ENCODE assay signal across 9 mouse cellular contexts in the genomic region with DNA sequence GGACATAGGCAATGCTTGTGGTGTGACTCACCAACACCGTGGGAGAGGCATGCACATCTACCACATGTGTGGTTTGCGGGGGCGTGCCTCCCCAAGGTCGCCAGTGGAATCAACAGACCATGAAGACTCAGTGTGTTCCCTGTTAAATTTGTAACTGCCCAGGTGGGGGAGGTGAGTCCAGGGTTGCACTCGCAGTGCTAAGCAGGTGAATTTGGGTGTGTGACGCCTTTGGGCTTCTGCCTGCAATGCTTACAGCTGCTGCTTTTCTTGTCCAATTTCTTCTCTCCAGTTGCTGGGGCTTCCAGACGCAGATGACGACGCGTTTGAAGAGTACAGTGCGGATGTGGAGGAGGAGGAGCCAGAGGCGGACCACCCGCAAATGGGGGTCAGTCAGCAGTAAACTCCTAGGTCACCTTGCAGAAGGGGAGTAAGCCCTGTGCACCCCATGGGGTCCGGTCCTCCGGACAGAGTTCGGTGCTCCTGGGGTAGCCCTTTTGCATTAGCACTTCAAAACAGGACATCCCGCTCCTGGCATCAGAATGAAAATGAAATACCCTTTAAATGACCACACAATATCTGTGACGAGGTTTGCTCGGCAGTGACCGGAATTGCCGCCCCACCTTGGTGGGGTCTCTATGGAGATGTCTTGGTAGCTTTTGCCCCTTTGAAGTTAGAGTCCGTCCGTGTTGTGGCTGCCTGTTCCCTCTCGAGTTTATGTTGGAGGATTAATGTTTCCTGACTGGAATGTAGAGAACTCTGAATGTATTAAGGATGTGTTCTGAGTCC. TPM values are rescaled to one million over a fixed set of nuclear protein-coding genes. Genes with fewer than 3 reads are reported as not detected.
DNase-seq lines count a peak whose midpoint lies in the region; ATAC-seq and TF ChIP-seq lines count a peak whose summit lies in the region.
"Had no signal": no experiment of that assay in that cellular context is flagged by ENCODE, and none has a peak within 500 bp of the region (broad histone marks: within the 10 kb centered on the region; RNA-seq: fewer than 3 reads in every experiment).

No protein-coding gene starts in this region.

- 0 out of 2 replicates have a peak, but pooled peaks have one; percentile 49 for ATAC-seq in heart, embryonic 11.5 days (replicated peaks; ENCODE audit: insufficient number of reproducible peaks, low FRiP score, low TSS enrichment)
- ATAC-seq in forebrain, embryonic 14.5 days: peak; percentile 27; the same call in 1 of the 2 replicates

- peaks cover 15% of the 10 kb centered on the region for H3K27me3 ChIP-seq in heart, embryonic 11.5 days (ENCODE audit: control insufficient read depth, insufficient read depth, low read length)
- no peaks in the 10 kb centered on the region for H3K27me3 ChIP-seq in forebrain, embryonic 14.5 days (replicated peaks; ENCODE audit: control insufficient read depth, insufficient read depth, low read length)
- H3K27me3 ChIP-seq in kidney, adult 2 months (replicated peaks; ENCODE audit: control insufficient read depth, insufficient read depth, low read length): no peaks in the 10 kb centered on the region

- no peaks in the 10 kb centered on the region for H3K9me3 ChIP-seq in heart, embryonic 11.5 days (replicated peaks; ENCODE audit: control insufficient read depth, low read length)
- H3K9me3 ChIP-seq in forebrain, embryonic 14.5 days (replicated peaks; ENCODE audit: control insufficient read depth, low read length): no peaks in the 10 kb centered on the region

- peak overlapping the region; percentile 93 for H3K4me2 ChIP-seq in heart, embryonic 11.5 days
- peak overlapping the region; percentile 72 for H3K4me2 ChIP-seq in forebrain, embryonic 14.5 days (ENCODE audit: low read length)

- H3K27ac ChIP-seq in heart, embryonic 11.5 days (ENCODE audit: low read depth, low read length): no peak overlapping the region
- H3K27ac ChIP-seq in forebrain, embryonic 14.5 days (ENCODE audit: low read depth, low read length): no peak overlapping the region
- peak overlapping the region; percentile 91 for H3K27ac ChIP-seq in kidney, adult 2 months (ENCODE audit: insufficient read depth, low read depth, low read length)
- H3K27ac ChIP-seq in macrophage: no peak overlapping the region

- no peak for DNase-seq in heart, postnatal 14 days
- DNase-seq in Muller cell, postnatal 12 days (ENCODE audit: inconsistent ontology term): peak; percentile 74
- DNase-seq in forebrain, embryonic 14.5 days (ENCODE audit: low spot score): no peak
- peak; percentile 94 for DNase-seq in kidney, adult 2 months
- DNase-seq in testis, postnatal 10 days (ENCODE audit: low spot score): peak; percentile 60
- no peak for DNase-seq in adrenal gland, postnatal 4 days (ENCODE audit: low spot score in 2 of 2)

- no peaks in the 10 kb centered on the region; the same call in 1 of the 2 replicates for H3K4me1 ChIP-seq in heart, embryonic 11.5 days (ENCODE audit: control insufficient read depth, insufficient read depth, low read length)
- peaks cover 23% of the 10 kb centered on the region for H3K4me1 ChIP-seq in forebrain, embryonic 14.5 days (ENCODE audit: control insufficient read depth, insufficient read depth, low read length)
- peaks cover 9% of the 10 kb centered on the region; the same call in 1 of the 2 replicates for H3K4me1 ChIP-seq in kidney, adult 2 months (ENCODE audit: control insufficient read depth, insufficient read depth, low read length)

- 7% methylated on average over 24 of the region's 24 CpGs for WGBS in heart, embryonic 11.5 days (ENCODE audit: insufficient replicate concordance)
- 6% methylated on average over 24 of the region's 24 CpGs for WGBS in forebrain, embryonic 14.5 days
- WGBS in kidney, adult 2 months: 3% methylated on average over 24 of the region's 24 CpGs
- WGBS in macrophage (ENCODE audit: missing documents): 3% methylated on average over 24 of the region's 24 CpGs

- H3K9ac ChIP-seq in heart, embryonic 11.5 days (ENCODE audit: low read depth, low read length): peak overlapping the region; percentile 67
- peak overlapping the region; percentile 38 for H3K9ac ChIP-seq in forebrain, embryonic 14.5 days (ENCODE audit: low read length)

- intact Hi-C loops in heart, postnatal 14 days (cut with DNase I): no loop called here

- peak overlapping the region; percentile 56 for H3K4me3 ChIP-seq in heart, embryonic 11.5 days (ENCODE audit: low read depth, low read length)
- H3K4me3 ChIP-seq in forebrain, embryonic 14.5 days (ENCODE audit: low read depth, low read length): peak overlapping the region; percentile 32
- peak overlapping the region; percentile 57 for H3K4me3 ChIP-seq in kidney, adult 2 months (ENCODE audit: insufficient read depth, low read depth, low read length)
- peak overlapping the region; percentile 43 for H3K4me3 ChIP-seq in macrophage (ENCODE audit: inconsistent target)
- H3K4me3 ChIP-seq: myocyte had no signal

- H3K79me2 ChIP-seq in macrophage (ENCODE audit: inconsistent target): no peaks in the 10 kb centered on the region

- TF ChIP-seq POLR2A in kidney, adult 2 months (IDR thresholded peaks at IDR 0.05; ENCODE audit: low read depth, low read length): no peak

- H3K36me3 ChIP-seq in heart, embryonic 11.5 days (ENCODE audit: control insufficient read depth, insufficient read depth, low read length): no peaks in the 10 kb centered on the region
- H3K36me3 ChIP-seq in forebrain, embryonic 14.5 days (ENCODE audit: control insufficient read depth, insufficient read depth, low read length): peaks cover 5% of the 10 kb centered on the region; the same call in 1 of the 2 replicates
- H3K36me3 ChIP-seq in kidney, adult 2 months (ENCODE audit: control insufficient read depth, insufficient read depth, low read length): no peaks in the 10 kb centered on the region
- no peaks in the 10 kb centered on the region for H3K36me3 ChIP-seq in macrophage (ENCODE audit: inconsistent target)

- TF ChIP-seq CTCF in kidney, adult 2 months (conservative IDR thresholded peaks at IDR 0.05; ENCODE audit: insufficient read depth, insufficient read length, low read depth, low read length): no peak

RNA-seq across cellular contexts. Expression of a gene that starts 17.5 kb away (rescaled TPM):
- polyA plus RNA-seq in heart, embryonic 11.5 days (2014; fragmentation: Nextera tagmentation; extraction: Ambion mirVana): 3.7 and 4.4 TPM in 2 replicates
- 10 to 100 TPM; 11.8 to 12.0 TPM for total RNA-seq in heart, postnatal 14 days (2021)
- polyA plus RNA-seq in forebrain, embryonic 14.5 days (2014; fragmentation: Nextera tagmentation; extraction: Ambion mirVana): 96.6 and 127 TPM in 2 replicates
- polyA plus RNA-seq in kidney, adult 2 months (2012; rRNA removed): 23.9 and 25.9 TPM in 2 replicates
- 10 to 100 TPM in 8 of 26 experiments, 1 to 10 TPM in 14, under 1 TPM in 4; 0.61 to 14.7 (median 4.2) TPM for total RNA-seq in macrophage (2018; cell fraction: chromatin; rRNA removed)
- 1 to 10 TPM in 13 of 26 experiments, under 1 TPM in 13; 0.09 to 3.8 (median 1.4) TPM for total RNA-seq in macrophage (2018; cell fraction: cytosol; rRNA removed)
- 10 to 100 TPM in 2 of 26 experiments, 1 to 10 TPM in 19, under 1 TPM in 5; 0.29 to 16.9 (median 2.9) TPM for total RNA-seq in macrophage (2018; cell fraction: nucleus; rRNA removed)
- polyA plus RNA-seq in macrophage (2018): 0.75 to 3.4 TPM (median 1.9 TPM) in 3 replicates
- 10 to 100 TPM in 1 of 2 experiments, 1 to 10 TPM in 1; 8.2 to 13.5 TPM for total RNA-seq in adrenal gland, postnatal 4 days (2021)

Comparison
In these comparisons a context has a peak if more than half of its experiments do, and no peak if none do; other contexts are left out.
1. DNase-seq: peak in Muller cell, postnatal 12 days (single experiment), kidney, adult 2 months (single experiment) and testis, postnatal 10 days (single experiment); none in heart, postnatal 14 days (0 of 2), forebrain, embryonic 14.5 days (single experiment) and adrenal gland, postnatal 4 days (0 of 2).
2. Peak in every context shown above with its lines, with median percentiles within 50 percentile points of each other: H3K4me3 ChIP-seq.